Mouse (Mus musculus) liver, embryonic 13.5 days (tissue): Measurements from ENCODE around the gene Olfr938. TPM values are rescaled to one million over a fixed set of nuclear protein-coding genes. Genes with fewer than 3 reads are reported as not detected.

Source experiments
- ATAC-seq: fragments of 200-750 bp; cut with Nextera tagmentation; 2 replicates; pipeline ENCODE4 v1.8.0; 2017; ENCODE audit warnings: low read depth, mild to moderate bottlenecking, moderate number of reproducible peaks, moderate library complexity
- DNase-seq: peaks from one replicate; pipeline ENCODE4 v3.0.0; 2022
- H3K27ac ChIP-seq: fragments of 300-500 bp; sonication (generic); 2 replicates; pipeline ENCODE4 v1.5.1; 2015; ENCODE audit warnings: moderate library complexity, mild to moderate bottlenecking, inconsistent platforms
- H3K27me3 ChIP-seq: fragments of 300-500 bp; sonication (generic); 2 replicates; pipeline ENCODE4 v1.6.1; 2015; ENCODE audit warnings: mild to moderate bottlenecking, inconsistent platforms
- H3K36me3 ChIP-seq: fragments of 300-500 bp; sonication (generic); 2 replicates; pipeline ENCODE4 v1.6.1; 2015; ENCODE audit warnings: mild to moderate bottlenecking, inconsistent platforms
- H3K4me1 ChIP-seq: fragments of 300-500 bp; sonication (generic); replicated peaks from 2 replicates; pipeline ENCODE4 v1.6.1; 2015; ENCODE audit warnings: inconsistent platforms
- H3K4me2 ChIP-seq: fragments of 300-500 bp; sonication (generic); 2 replicates; pipeline ENCODE4 v1.6.1; 2015; ENCODE audit warnings: inconsistent platforms, mild to moderate bottlenecking, moderate library complexity
- H3K4me3 ChIP-seq: fragments of 300-500 bp; sonication (generic); replicated peaks from 2 replicates; pipeline ENCODE4 v1.5.1; 2015; ENCODE audit warnings: mild to moderate bottlenecking, inconsistent platforms
- H3K9ac ChIP-seq: fragments of 300-500 bp; sonication (generic); 2 replicates; pipeline ENCODE4 v1.6.1; 2015; ENCODE audit warnings: mild to moderate bottlenecking, inconsistent platforms
- H3K9me3 ChIP-seq: fragments of 300-500 bp; sonication (generic); replicated peaks from 2 replicates; pipeline ENCODE4 v1.6.1; 2016; ENCODE audit warnings: inconsistent platforms
- WGBS: fragments of 180-500 bp; shearing (Covaris S2); methylation state at CpG from one replicate; pipeline ENCODE4 v1.1.7; 2015; ENCODE audit not compliant: insufficient replicate concordance; 5-methylcytosine and 5-hydroxymethylcytosine counted together
- microRNA-seq: library from miRNA; unstranded; fragments of <30 nt; microRNA quantifications from one replicate; pipeline ENCODE4, GENCODE M21; 2016
- polyA plus RNA-seq: library from polyadenylated mRNA; unstranded; fragments of >200 nt; fragmentation: Nextera tagmentation; extraction: Ambion mirVana; gene quantifications from 2 replicates; pipeline ENCODE4 v1.2.1, GENCODE M21; 2015

The Olfr938 gene
- not detected in 2 replicates for polyA plus RNA-seq

- DNase-seq (no peak), ATAC-seq (no peak)
- H3K4me3 ChIP-seq, result no peak within 1 kb of the TSS
- H3K4me1 ChIP-seq, result no peaks in the 10 kb centered on the region
- peaks cover 3% of the 10 kb centered on the region; the same call in 1 of the 2 replicates for H3K9me3 ChIP-seq
- H3K36me3 ChIP-seq, result no peaks in the 10 kb centered on the region
- H3K27me3 ChIP-seq, result no peaks in the 10 kb centered on the region
- 67% methylated on average over 2 of the region's 2 CpGs for WGBS
- no peak within 1 kb of the TSS for H3K9ac ChIP-seq
- H3K27ac ChIP-seq, result no peak within 1 kb of the TSS
- no peak within 1 kb of the TSS for H3K4me2 ChIP-seq
Measured at GRCm38 (mm10) chr9:39078787-39079186, at the start of gene Olfr938. Olfr938 (minus strand) TSS chr9:39078887.

- no peak within 1 kb of the TSS for H3K27ac ChIP-seq
- H3K27me3 ChIP-seq, result no peaks in the 10 kb centered on the region
- ATAC-seq, result no peak
- H3K9me3 ChIP-seq, result no peaks in the 10 kb centered on the region; the same call in 1 of the 2 replicates
- no peak within 1 kb of the TSS for H3K4me3 ChIP-seq
- H3K4me1 ChIP-seq, result no peaks in the 10 kb centered on the region
- H3K4me2 ChIP-seq, result no peak within 1 kb of the TSS
- H3K9ac ChIP-seq, result no peak within 1 kb of the TSS
- H3K36me3 ChIP-seq, result no peaks in the 10 kb centered on the region
- DNase-seq, result no peak
Measured at GRCm38 (mm10) chr9:39127831-39128230, 49.1 kb upstream of the Olfr938 start, which contains the start of gene Olfr27. Olfr27 (plus strand) TSS chr9:39128131.

DNA sequence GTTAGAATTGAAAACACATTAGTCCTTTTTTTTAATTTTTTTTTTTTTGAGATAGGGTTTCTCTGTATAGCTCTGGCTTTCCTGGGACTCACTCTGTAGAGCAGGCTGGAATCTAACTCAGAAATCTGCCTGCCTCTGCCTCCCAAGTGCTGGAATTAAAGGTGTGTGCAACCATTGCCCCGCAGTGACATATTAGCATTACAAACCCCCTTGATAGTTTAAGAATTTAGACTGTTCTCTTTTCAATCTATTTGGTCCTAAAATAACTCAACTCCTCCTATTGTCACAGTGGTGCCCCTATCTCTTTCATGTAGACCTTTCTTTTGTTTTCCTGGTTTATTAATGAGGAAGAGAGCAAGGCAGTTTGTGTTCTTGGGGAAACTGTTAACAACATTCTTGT is 48.6 kb upstream of the Olfr938 start:
- no peak for ATAC-seq
- Histone ChIP-seq H3K9ac (no peak overlapping the region), H3K4me3 (no peak overlapping the region), H3K4me2 (no peak overlapping the region), H3K36me3 (no peaks in the 10 kb centered on the region), H3K27me3 (no peaks in the 10 kb centered on the region), H3K27ac (no peak overlapping the region), H3K4me1 (no peaks in the 10 kb centered on the region), H3K9me3 (no peaks in the 10 kb centered on the region; the same call in 1 of the 2 replicates)
- WGBS, result 50% methylated on average over 1 of the region's 1 CpGs
- no peak for DNase-seq

GRCm38 (mm10) chr9:39064851-39065250 is 13.8 kb downstream of the Olfr938 start, which contains the start of gene Olfr937:
Olfr937 (minus strand) TSS chr9:39064951.
- 51% methylated on average over 1 of the region's 1 CpGs for WGBS
- Histone ChIP-seq H3K9ac (no peak within 1 kb of the TSS), H3K4me3 (no peak within 1 kb of the TSS), H3K9me3 (no peaks in the 10 kb centered on the region), H3K36me3 (no peaks in the 10 kb centered on the region), H3K4me1 (no peaks in the 10 kb centered on the region), H3K4me2 (no peak within 1 kb of the TSS), H3K27ac (no peak within 1 kb of the TSS), H3K27me3 (no peaks in the 10 kb centered on the region)
- ATAC-seq (no peak), DNase-seq (no peak)

Small RNA genes within 50 kb of the gene (microRNA-seq; reads per million reads assigned to microRNA genes)
- gene Gm25032 (not detected), gene Gm25529 (not detected)

Other genes with a start within 250 kb of the Olfr938 start
- gene Olfr924, start 234.4 kb downstream of the Olfr938 start, polyA plus RNA-seq, result not detected in 2 replicates
- gene Olfr26, start 223.8 kb downstream of the Olfr938 start, polyA plus RNA-seq, result not detected in 2 replicates
- not detected in 2 replicates for gene Olfr926, start 201.8 kb downstream of the Olfr938 start, polyA plus RNA-seq
- not detected in 2 replicates for gene Olfr930, start 149.1 kb downstream of the Olfr938 start, polyA plus RNA-seq
- not detected in 2 replicates for gene Olfr933, start 106.6 kb downstream of the Olfr938 start, polyA plus RNA-seq
- not detected in 2 replicates for gene Olfr934, start 90.6 kb downstream of the Olfr938 start, polyA plus RNA-seq
- not detected in 2 replicates for gene Olfr935, start 79.2 kb downstream of the Olfr938 start, polyA plus RNA-seq
- not detected in 2 replicates for gene Olfr146, start 55.5 kb downstream of the Olfr938 start, polyA plus RNA-seq
- gene Olfr937, start 13.9 kb downstream of the Olfr938 start, polyA plus RNA-seq, result not detected in 2 replicates
- gene Olfr27, start 49.2 kb upstream of the Olfr938 start, polyA plus RNA-seq, result not detected in 2 replicates
- not detected in 2 replicates for gene Olfr943, start 87.4 kb upstream of the Olfr938 start, polyA plus RNA-seq
- not detected in 2 replicates for gene Olfr944, start 123.0 kb upstream of the Olfr938 start, polyA plus RNA-seq
- gene Olfr1537, start 171.1 kb upstream of the Olfr938 start, polyA plus RNA-seq, result not detected in 2 replicates
- gene Olfr945, start 197.9 kb upstream of the Olfr938 start, polyA plus RNA-seq, result not detected in 2 replicates
- not detected in 2 replicates for gene Olfr948, start 247.2 kb upstream of the Olfr938 start, polyA plus RNA-seq